Mouse (Mus musculus) Patski (cell line): Measurements from ENCODE around the gene B4galt4. TPM values are rescaled to one million over a fixed set of nuclear protein-coding genes. Genes with fewer than 3 reads are reported as not detected.

Experiments used
- ATAC-seq: fragments of 100-300 bp; one replicate; pipeline ENCODE4 v1.8.0; 2021
- CTCF ChIA-PET: fragments of 350-600 bp; sonication (Branson Sonifier 250); formaldehyde crosslinking; loops from one replicate; lab custom pipeline; 2022; ENCODE audit warnings: inconsistent platforms; lab: Charles Lee
- POLR2A ChIA-PET: fragments of 350-600 bp; sonication (Branson Sonifier 250); formaldehyde crosslinking; loops from one replicate; lab custom pipeline; 2022; ENCODE audit warnings: antibody characterized with exemption, inconsistent platforms; lab: Charles Lee
- DNase-seq: peaks from one replicate; pipeline ENCODE4 v3.0.0-alpha.2; 2011; ENCODE audit warnings: low read depth, low spot score
- H3K27me3 ChIP-seq: fragments of 371-371 bp; one replicate; pipeline ENCODE4 v1.5.1; 2021
- CTCF ChIP-seq: fragments of 100-300 bp; IDR thresholded peaks from one replicate; pipeline ENCODE4 v1.5.1; 2021
- in situ Hi-C: fragments of 300-500 bp; cut with MboI; formaldehyde crosslinking; loops from 3 replicates; pipeline ENCODE4 v1.11.1; 2018; ENCODE audit warnings: low pct_unique_long_range_greater_than_20kb, mixed read lengths
- polyA plus RNA-seq: library from polyadenylated mRNA; unstranded; gene quantifications from one replicate; pipeline ENCODE4 v1.2.3, GENCODE M21; 2021

The B4galt4 gene
- polyA plus RNA-seq, 1 experiment from 2014 or later = 13.0 TPM

- in situ Hi-C loops = loop anchor here (10.0 kb wide), 2 partner anchors 104 to 184 kb away; no protein-coding TSS in a partner anchor
- CTCF ChIA-PET = interaction anchor here (0.9 to 2.2 kb wide), 4 partner anchors 22 to 98 kb away, joined by 3 to 10 read pairs (median 3); no protein-coding TSS in a partner anchor
- TF ChIP-seq CTCF = no peak
- ATAC-seq (no peak), DNase-seq (no peak)
- POLR2A ChIA-PET = no interaction called here
- peaks cover 30% of the 10 kb centered on the region for H3K27me3 ChIP-seq
These were observed 12.9 kb upstream of the B4galt4 start for GRCm38 (mm10) chr16:38729139-38729538.

- ChIA-PET POLR2A (no interaction called here), CTCF (interaction anchor here (0.9 to 2.2 kb wide), 4 partner anchors 23 to 98 kb away, joined by 3 to 10 read pairs (median 3); no protein-coding TSS in a partner anchor)
- TF ChIP-seq CTCF = peak; percentile 71
- no peak for DNase-seq
- in situ Hi-C loops = loop anchor here (10.0 kb wide), 2 partner anchors 105 to 185 kb away; no protein-coding TSS in a partner anchor
- peak; percentile 54 for ATAC-seq
- H3K27me3 ChIP-seq = peaks cover 25% of the 10 kb centered on the region
These were observed 12.3 kb upstream of the B4galt4 start for GRCm38 (mm10) chr16:38729610-38730288.

- CTCF ChIA-PET = no interaction called here
- no peak for TF ChIP-seq CTCF
- in situ Hi-C loops = no loop called here
- peaks cover 30% of the 10 kb centered on the region for H3K27me3 ChIP-seq
- POLR2A ChIA-PET = no interaction called here
- DNase-seq (no peak), ATAC-seq (no peak)
These were observed 11.1 kb upstream of the B4galt4 start for GRCm38 (mm10) chr16:38730921-38731320.

GRCm38 (mm10) chr16:38741204-38741903, 710 bp upstream of the B4galt4 start:
- no peak for TF ChIP-seq CTCF
- ATAC-seq (no peak), DNase-seq (no peak)
- CTCF ChIA-PET = interaction anchor here (1.1 kb wide), 1 partner anchor 22 kb away, joined by 3 read pairs; no protein-coding TSS in a partner anchor
- POLR2A ChIA-PET = no interaction called here
- peaks cover 11% of the 10 kb centered on the region for H3K27me3 ChIP-seq
- in situ Hi-C loops = no loop called here

GRCm38 (mm10) chr16:38742659-38743131, 631 bp downstream of the B4galt4 start:
- POLR2A ChIA-PET = no interaction called here
- in situ Hi-C loops = no loop called here

GRCm38 (mm10) chr16:38743941-38744673, 2.0 kb downstream of the B4galt4 start:
- CTCF ChIA-PET = interaction anchor here (0.8 kb wide), 1 partner anchor 12 kb away, joined by 3 read pairs; no protein-coding TSS in a partner anchor
- POLR2A ChIA-PET = no interaction called here
- DNase-seq = no peak
- peaks cover 10% of the 10 kb centered on the region for H3K27me3 ChIP-seq
- in situ Hi-C loops = no loop called here
- no peak for TF ChIP-seq CTCF
- ATAC-seq = no peak

More at GRCm38 (mm10) chr16:38742659-38743131, 631 bp downstream of the B4galt4 start:
- ATAC-seq (peak; percentile 70), DNase-seq (peak; percentile 17)
- TF ChIP-seq CTCF = no peak
- H3K27me3 ChIP-seq = peaks cover 11% of the 10 kb centered on the region
- CTCF ChIA-PET = interaction anchor here (1.1 kb wide), 1 partner anchor 21 kb away, joined by 3 read pairs; no protein-coding TSS in a partner anchor

- no peak for ATAC-seq
- DNase-seq = no peak
- no peak for TF ChIP-seq CTCF
- ChIA-PET CTCF (no interaction called here), POLR2A (no interaction called here)
- in situ Hi-C loops = no loop called here
- H3K27me3 ChIP-seq = no peaks in the 10 kb centered on the region
These were observed 8.7 kb downstream of the B4galt4 start for GRCm38 (mm10) chr16:38750803-38751202.

- H3K27me3 ChIP-seq = no peaks in the 10 kb centered on the region
- POLR2A ChIA-PET = no interaction called here
- in situ Hi-C loops = no loop called here
- CTCF ChIA-PET = no interaction called here
- DNase-seq (no peak), ATAC-seq (no peak)
- no peak for TF ChIP-seq CTCF
These were observed 11.6 kb downstream of the B4galt4 start for GRCm38 (mm10) chr16:38753631-38754030.

GRCm38 (mm10) chr16:38755452-38756176, 13.6 kb downstream of the B4galt4 start:
- no peak for TF ChIP-seq CTCF
- no peaks in the 10 kb centered on the region for H3K27me3 ChIP-seq
- ChIA-PET CTCF (interaction anchor here (0.9 to 1.4 kb wide), 4 partner anchors 10 to 26 kb away, joined by 3 read pairs; no protein-coding TSS in a partner anchor), POLR2A (no interaction called here)
- in situ Hi-C loops = no loop called here
- no peak for ATAC-seq
- no peak for DNase-seq

- DNase-seq = peak; percentile 38
- in situ Hi-C loops = no loop called here
- CTCF ChIA-PET = interaction anchor here (0.9 to 1.4 kb wide), 4 partner anchors 9 to 27 kb away, joined by 3 read pairs; no protein-coding TSS in a partner anchor
- POLR2A ChIA-PET = no interaction called here
- no peaks in the 10 kb centered on the region for H3K27me3 ChIP-seq
- no peak for TF ChIP-seq CTCF
- peak; percentile 77 for ATAC-seq
These were observed 14.1 kb downstream of the B4galt4 start for GRCm38 (mm10) chr16:38756177-38756503.
